Mouse (Mus musculus) ovary, adult 18-20 months (tissue): ENCODE results near the gene Atad2b.

Source experiments
- DNase-seq: peaks from one replicate; pipeline ENCODE4 v3.0.0; 2022; ENCODE audit warnings: low spot score, mixed read lengths

Atad2b gene

GRCm38 (mm10) chr12:5081480-5081879, 164.3 kb downstream of the Atad2b start:
- DNase-seq: no peak

GRCm38 (mm10) chr12:5084714-5085113, 167.6 kb downstream of the Atad2b start:
- DNase-seq: no peak

- DNase-seq: no peak
These were observed 170.8 kb downstream of the Atad2b start for GRCm38 (mm10) chr12:5087787-5088519.

GRCm38 (mm10) chr12:5088639-5089038, 171.5 kb downstream of the Atad2b start:
- DNase-seq: no peak
